Mouse (Mus musculus) forebrain, embryonic 14.5 days (tissue): ENCODE results near the gene Btf3l4. TPM values are rescaled to one million over a fixed set of nuclear protein-coding genes. Genes with fewer than 3 reads are reported as not detected.

Source experiments
- ATAC-seq: fragments of 200-750 bp; cut with Nextera tagmentation; 2 replicates; pipeline ENCODE4 v1.8.0; 2017; ENCODE audit warnings: mild to moderate bottlenecking, moderate library complexity
- DNase-seq: peaks from one replicate; pipeline ENCODE4 v3.0.0-alpha.2; 2015; ENCODE audit warnings: low spot score
- H3K27ac ChIP-seq: fragments of 300-500 bp; sonication (generic); 2 replicates; pipeline ENCODE4 v1.5.1; 2014; ENCODE audit warnings: low read depth, mild to moderate bottlenecking, control low read depth, low read length, moderate library complexity
- H3K27me3 ChIP-seq: fragments of 300-500 bp; sonication (generic); replicated peaks from 2 replicates; pipeline ENCODE4 v1.6.1; 2014; ENCODE audit warnings: low read length, control low read depth, mixed read lengths; ENCODE audit not compliant: control insufficient read depth, insufficient read depth
- H3K36me3 ChIP-seq: fragments of 300-500 bp; sonication (generic); 2 replicates; pipeline ENCODE4 v1.6.1; 2014; ENCODE audit warnings: low read length, control low read depth; ENCODE audit not compliant: control insufficient read depth, insufficient read depth
- H3K4me1 ChIP-seq: fragments of 300-500 bp; sonication (generic); 2 replicates; pipeline ENCODE4 v1.6.1; 2014; ENCODE audit warnings: antibody characterized with exemption, low read length, control low read depth; ENCODE audit not compliant: control insufficient read depth, insufficient read depth
- H3K4me2 ChIP-seq: fragments of 300-500 bp; sonication (generic); 2 replicates; pipeline ENCODE4 v1.6.1; 2014; ENCODE audit warnings: mild to moderate bottlenecking, control low read depth, low read length
- H3K4me3 ChIP-seq: fragments of 300-500 bp; sonication (generic); 2 replicates; pipeline ENCODE4 v1.5.1; 2014; ENCODE audit warnings: low read depth, low read length, control low read depth
- H3K9ac ChIP-seq: fragments of 300-500 bp; sonication (generic); 2 replicates; pipeline ENCODE4 v1.6.1; 2014; ENCODE audit warnings: mild to moderate bottlenecking, low read length, control low read depth, moderate library complexity
- H3K9me3 ChIP-seq: fragments of 300-500 bp; sonication (generic); replicated peaks from 2 replicates; pipeline ENCODE4 v1.6.1; 2016; ENCODE audit warnings: low read length, control low read depth, mixed read lengths; ENCODE audit not compliant: control insufficient read depth
- WGBS: fragments of 180-500 bp; shearing (Covaris S2); extraction: QIAGEN DNeasy Blood & Tissue Kit; methylation state at CpG from one replicate; pipeline ENCODE4 v1.1.7; 2014; 5-methylcytosine and 5-hydroxymethylcytosine counted together
- polyA plus RNA-seq: library from polyadenylated mRNA; unstranded; fragments of >200 nt; fragmentation: Nextera tagmentation; extraction: Ambion mirVana; gene quantifications from 2 replicates; pipeline ENCODE4 v1.2.1, GENCODE M21; 2014

The Btf3l4 gene
- polyA plus RNA-seq, 1 experiment from 2014 or later: 287 TPM

DNA sequence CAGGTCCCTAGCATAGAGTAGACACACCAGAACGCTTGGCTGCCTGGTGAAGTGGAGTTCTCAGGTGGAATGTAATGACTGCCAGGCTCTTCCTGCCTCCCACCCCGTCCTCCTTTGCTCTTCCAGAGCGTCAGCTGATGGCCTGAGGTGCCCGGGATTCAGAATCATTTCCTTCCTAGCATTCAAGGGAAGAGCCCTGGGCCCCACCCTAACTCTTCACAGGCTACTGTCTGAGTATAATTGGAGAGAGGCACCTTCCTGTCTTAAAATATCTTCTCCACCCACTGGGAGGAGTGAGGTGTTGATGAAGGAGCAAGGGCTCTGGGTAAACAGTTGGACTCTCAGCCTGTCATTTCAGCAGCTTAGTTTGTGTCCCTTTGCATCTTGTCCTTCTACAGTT, 36.7 kb downstream of the Btf3l4 start:
- Histone ChIP-seq H3K9ac (no peak overlapping the region), H3K27ac (no peak overlapping the region), H3K27me3 (no peaks in the 10 kb centered on the region), H3K36me3 (no peaks in the 10 kb centered on the region), H3K4me2 (no peak overlapping the region), H3K4me3 (no peak overlapping the region), H3K4me1 (no peaks in the 10 kb centered on the region), H3K9me3 (no peaks in the 10 kb centered on the region)
- 59% methylated on average over 4 of the region's 4 CpGs for WGBS
- no peak for DNase-seq
- ATAC-seq: no peak

DNA sequence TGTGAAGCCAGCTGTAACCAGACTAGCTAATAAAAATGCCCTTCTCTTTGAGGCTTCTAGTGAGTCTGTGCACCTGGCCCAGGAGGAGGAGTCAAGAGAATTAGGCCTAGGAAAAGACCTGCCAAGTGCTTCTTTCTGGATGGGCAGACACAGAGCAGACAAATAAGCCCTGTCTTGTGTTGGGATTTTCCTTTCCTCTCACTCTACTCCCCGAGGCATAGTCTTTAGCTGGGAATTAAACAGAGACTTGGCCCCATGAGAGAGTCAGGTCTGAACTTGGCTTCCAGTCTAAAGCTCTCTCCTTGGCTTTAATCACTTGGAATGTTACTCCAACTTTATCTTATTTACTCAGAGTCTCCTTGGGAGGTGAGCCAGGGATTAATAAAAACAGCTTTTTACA, 39.5 kb downstream of the Btf3l4 start:
- H3K36me3 ChIP-seq: no peaks in the 10 kb centered on the region
- WGBS: 52% methylated on average over 1 of the region's 1 CpGs
- H3K9me3 ChIP-seq: no peaks in the 10 kb centered on the region
- H3K4me3 ChIP-seq: no peak overlapping the region
- no peak overlapping the region for H3K4me2 ChIP-seq
- H3K9ac ChIP-seq: no peak overlapping the region
- no peak overlapping the region for H3K27ac ChIP-seq
- DNase-seq (no peak), ATAC-seq (no peak)
- H3K4me1 ChIP-seq: no peaks in the 10 kb centered on the region
- H3K27me3 ChIP-seq: no peaks in the 10 kb centered on the region

DNA sequence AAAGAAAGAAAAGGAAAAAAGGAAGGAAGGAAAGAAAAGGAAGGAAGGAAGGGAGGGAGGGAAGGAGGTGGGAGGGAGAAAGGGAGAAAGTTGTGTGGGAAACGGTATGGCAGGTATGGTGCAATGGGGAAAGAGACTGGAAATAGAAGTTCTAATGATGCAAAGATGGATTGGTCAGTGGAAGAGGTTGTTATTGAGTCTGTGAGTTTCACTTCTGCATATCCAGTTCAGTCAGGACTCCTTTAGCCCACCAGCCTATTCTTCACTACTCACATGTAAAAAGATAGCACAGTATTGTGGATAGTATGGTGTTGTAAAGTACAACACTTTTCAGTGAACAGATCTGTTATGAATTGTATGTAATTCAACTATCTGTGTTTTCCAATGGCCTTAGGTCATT, 42.9 kb downstream of the Btf3l4 start:
- H3K27me3 ChIP-seq: no peaks in the 10 kb centered on the region
- H3K36me3 ChIP-seq: no peaks in the 10 kb centered on the region
- ATAC-seq (no peak), DNase-seq (no peak)
- no peaks in the 10 kb centered on the region for H3K4me1 ChIP-seq
- H3K27ac ChIP-seq: no peak overlapping the region
- no peaks in the 10 kb centered on the region for H3K9me3 ChIP-seq
- 83% methylated on average over 1 of the region's 1 CpGs for WGBS
- no peak overlapping the region for H3K4me2 ChIP-seq
- no peak overlapping the region for H3K4me3 ChIP-seq
- no peak overlapping the region for H3K9ac ChIP-seq

DNA sequence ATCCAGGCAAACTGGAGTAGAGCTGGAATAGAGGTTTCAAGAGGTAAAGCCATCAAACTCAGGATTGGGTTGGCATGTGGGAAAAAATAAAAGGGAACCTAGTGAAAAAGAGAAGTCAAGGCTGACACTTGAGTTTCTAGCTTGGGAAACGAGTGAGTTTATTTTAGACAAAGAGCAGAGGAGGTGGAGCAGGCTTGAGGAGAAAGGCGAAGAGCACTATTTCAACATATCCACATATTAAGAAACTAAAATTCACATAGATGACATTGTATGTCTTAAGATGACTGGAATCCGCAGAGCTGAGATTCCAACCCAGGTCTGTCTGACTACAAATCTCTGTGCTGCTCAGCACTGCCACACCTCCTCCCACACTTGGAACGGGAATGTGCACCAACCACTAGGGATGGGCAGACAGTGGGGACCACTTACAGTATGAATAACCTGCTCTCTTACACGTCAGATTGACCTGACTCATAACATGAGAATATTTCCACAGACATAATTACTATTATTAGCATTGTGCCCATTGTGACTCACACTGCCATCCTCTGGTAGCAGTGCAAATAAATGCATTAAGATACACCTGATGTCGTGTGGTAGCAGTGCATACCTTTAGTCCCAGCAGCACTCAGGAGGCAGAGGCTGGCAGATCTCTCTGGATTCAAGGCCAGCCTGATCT, 44.0 kb downstream of the Btf3l4 start:
- 79% methylated on average over 6 of the region's 6 CpGs for WGBS
- no peak overlapping the region for H3K27ac ChIP-seq

DNA sequence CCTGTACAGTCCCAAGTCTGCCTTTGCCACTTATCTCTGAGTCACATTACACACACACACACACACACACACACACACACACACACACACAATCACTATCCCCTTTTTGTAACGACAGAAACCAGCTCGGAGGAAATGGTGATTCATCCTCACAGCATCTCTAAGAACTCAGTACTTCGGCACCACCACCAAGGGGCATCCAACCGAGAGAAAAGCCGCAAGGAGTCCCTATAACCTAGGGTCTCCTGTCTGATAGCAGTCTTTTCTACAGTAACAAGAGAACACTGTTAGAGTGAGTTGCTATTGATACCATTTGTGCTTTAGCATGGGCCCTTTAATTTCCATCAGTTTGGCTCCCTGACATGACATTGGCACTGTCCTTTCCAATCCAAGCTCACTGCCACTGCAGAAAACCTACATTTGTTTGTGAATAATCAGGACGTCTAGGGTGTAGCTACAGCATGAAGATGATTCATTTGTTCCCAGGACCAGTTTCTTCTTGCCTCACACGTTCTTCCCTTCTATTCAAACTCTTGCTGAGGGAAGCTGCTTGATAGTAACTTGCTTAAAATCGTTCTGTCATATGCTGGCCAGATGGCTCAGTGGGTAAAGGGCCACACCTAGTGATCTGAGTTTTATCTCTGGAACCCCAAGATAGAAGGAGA, 50.9 kb downstream of the Btf3l4 start:
- no peak overlapping the region for H3K27ac ChIP-seq
- H3K4me2 ChIP-seq: no peak overlapping the region
- H3K9ac ChIP-seq: no peak overlapping the region
- peaks cover 3% of the 10 kb centered on the region for H3K4me1 ChIP-seq
- DNase-seq: peak; percentile 11
- no peak overlapping the region for H3K4me3 ChIP-seq
- no peaks in the 10 kb centered on the region for H3K9me3 ChIP-seq
- ATAC-seq: no peak
- H3K27me3 ChIP-seq: no peaks in the 10 kb centered on the region
- H3K36me3 ChIP-seq: no peaks in the 10 kb centered on the region
- 35% methylated on average over 8 of the region's 8 CpGs for WGBS

More for the DNA sequence above, 44.0 kb downstream of the Btf3l4 start:
- H3K4me2 ChIP-seq: no peak overlapping the region
- ATAC-seq (no peak), DNase-seq (no peak)
- no peaks in the 10 kb centered on the region for H3K9me3 ChIP-seq
- no peaks in the 10 kb centered on the region for H3K27me3 ChIP-seq
- H3K4me1 ChIP-seq: no peaks in the 10 kb centered on the region
- H3K4me3 ChIP-seq: no peak overlapping the region
- H3K36me3 ChIP-seq: no peaks in the 10 kb centered on the region
- H3K9ac ChIP-seq: no peak overlapping the region

DNA sequence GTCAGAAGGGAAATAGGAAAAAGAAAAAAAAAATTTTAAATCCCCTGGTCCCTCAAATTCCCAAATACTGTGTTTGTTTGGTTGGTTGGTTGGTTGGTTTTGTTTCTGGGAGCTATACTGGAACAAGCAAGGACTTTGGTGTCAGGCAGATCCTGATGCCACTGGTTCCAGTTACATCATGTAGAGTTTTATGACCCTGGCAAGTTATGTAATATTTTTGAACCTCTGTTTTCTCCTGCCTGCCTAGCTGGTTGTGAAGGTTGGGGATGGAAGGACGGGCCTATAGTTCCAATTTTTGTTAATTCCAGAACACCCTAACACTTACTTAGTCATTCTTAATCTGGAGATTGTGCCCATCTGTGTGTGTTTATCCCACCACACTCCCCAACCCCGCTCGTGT, 51.8 kb downstream of the Btf3l4 start:
- peak overlapping the region; percentile 67 for H3K4me2 ChIP-seq
- H3K4me3 ChIP-seq: peak overlapping the region; percentile 86; the same call in 1 of the 2 replicates
- no peak for ATAC-seq
- DNase-seq: no peak
- H3K4me1 ChIP-seq: peaks cover 3% of the 10 kb centered on the region
- H3K9me3 ChIP-seq: no peaks in the 10 kb centered on the region
- WGBS: 38% methylated on average over 3 of the region's 3 CpGs
- H3K9ac ChIP-seq: no peak overlapping the region
- H3K27me3 ChIP-seq: no peaks in the 10 kb centered on the region
- H3K36me3 ChIP-seq: no peaks in the 10 kb centered on the region
- H3K27ac ChIP-seq: no peak overlapping the region

DNA sequence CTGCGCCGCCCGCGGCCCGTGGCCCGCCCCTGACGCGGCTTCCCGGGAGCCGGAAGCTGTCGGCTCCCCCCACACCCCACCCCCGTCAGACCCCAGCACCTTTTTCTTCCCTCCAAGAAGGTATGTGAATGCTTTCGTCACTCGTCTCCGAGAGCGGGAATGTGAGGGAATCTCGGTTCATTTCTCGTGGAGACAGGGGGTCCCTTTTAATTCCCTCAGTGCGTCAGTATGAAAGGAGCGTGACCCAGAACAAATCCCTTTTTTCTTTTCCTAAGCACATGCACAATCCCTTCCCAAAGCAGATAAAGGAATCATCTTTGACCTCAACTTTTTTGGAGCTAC, 52.6 kb downstream of the Btf3l4 start:
- Histone ChIP-seq H3K9ac (peak overlapping the region; percentile 99), H3K27me3 (no peaks in the 10 kb centered on the region), H3K9me3 (no peaks in the 10 kb centered on the region), H3K27ac (peak overlapping the region; percentile 98), H3K36me3 (no peaks in the 10 kb centered on the region), H3K4me2 (peak overlapping the region; percentile 67), H3K4me3 (peak overlapping the region; percentile 86), H3K4me1 (peaks cover 3% of the 10 kb centered on the region)
- under 1% methylated on average over 11 of the region's 20 CpGs for WGBS
- DNase-seq: peak; percentile 81
- no peak for ATAC-seq

DNA sequence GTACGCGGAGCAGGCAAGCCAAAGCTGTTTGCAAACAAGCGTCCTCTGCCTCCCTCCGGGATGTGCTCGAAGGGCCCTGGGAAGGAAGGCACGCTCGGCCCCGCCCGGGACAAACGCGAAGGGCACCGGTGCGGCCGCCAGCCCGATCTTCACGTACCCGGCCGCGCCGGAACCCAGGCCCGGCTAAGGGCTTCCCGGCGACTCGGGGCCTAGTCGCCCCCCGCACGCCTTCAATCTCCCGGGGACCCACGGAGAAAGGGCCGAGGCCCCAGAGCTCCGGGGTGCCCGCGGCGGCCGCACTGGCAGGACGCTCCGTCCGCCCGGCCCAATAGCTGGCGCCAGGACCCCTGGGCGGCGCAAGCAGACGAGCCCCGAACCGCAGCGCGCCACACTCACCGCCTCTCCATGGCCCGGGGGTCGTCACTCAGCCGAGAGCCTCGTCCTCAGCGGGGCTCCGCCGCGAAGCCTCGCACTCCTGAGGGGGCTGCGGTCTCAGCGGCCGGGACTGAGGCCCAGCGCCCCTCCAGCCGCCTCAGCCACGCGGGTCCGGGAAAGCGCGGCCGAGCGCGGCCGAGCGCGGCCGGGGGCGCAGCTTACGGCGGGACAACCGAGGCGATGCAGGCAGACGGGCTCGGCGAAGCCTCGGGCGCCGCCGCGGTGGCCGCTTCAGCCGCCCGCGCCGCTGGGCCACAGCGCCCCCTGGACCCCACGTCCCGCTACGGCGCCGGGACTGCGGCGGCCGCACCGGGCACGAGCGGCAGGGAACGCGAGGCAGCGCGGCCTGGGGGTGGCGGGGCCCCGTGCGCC, 53.2 kb downstream of the Btf3l4 start, which contains the start of gene Zfyve9:
TSS of gene Zfyve9 (minus strand) at position 742 of the 807 bp plus-strand sequence.
- Histone ChIP-seq H3K27me3 (no peaks in the 10 kb centered on the region), H3K27ac (peak within 1 kb of the TSS; percentile 98), H3K4me3 (peak within 1 kb of the TSS; percentile 86), H3K36me3 (no peaks in the 10 kb centered on the region), H3K9me3 (no peaks in the 10 kb centered on the region), H3K4me1 (peaks cover 3% of the 10 kb centered on the region), H3K4me2 (peak within 1 kb of the TSS; percentile 67), H3K9ac (peak within 1 kb of the TSS; percentile 99)
- DNase-seq (peak; percentile 84), ATAC-seq (peak; percentile 91)
- WGBS: under 1% methylated on average over 81 of the region's 111 CpGs

DNA sequence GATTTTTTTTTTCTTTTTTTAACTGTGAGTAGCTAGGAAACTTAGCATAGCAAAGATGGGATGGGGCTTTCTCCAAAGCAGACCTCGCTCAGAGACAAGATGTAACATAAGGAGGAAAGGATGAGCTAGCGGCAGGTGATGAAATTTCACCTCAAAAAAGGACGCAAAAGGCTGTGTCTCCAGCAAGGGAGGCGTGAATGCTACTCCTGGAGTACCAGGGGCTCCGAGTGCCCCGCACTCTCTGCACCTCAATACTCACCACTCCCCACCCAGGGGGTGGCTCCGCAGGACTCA, 53.7 kb downstream of the Btf3l4 start:
- Histone ChIP-seq H3K27ac (peak overlapping the region; percentile 98), H3K27me3 (no peaks in the 10 kb centered on the region), H3K4me2 (peak overlapping the region; percentile 67), H3K4me3 (peak overlapping the region; percentile 86), H3K9me3 (no peaks in the 10 kb centered on the region), H3K4me1 (peaks cover 3% of the 10 kb centered on the region), H3K36me3 (no peaks in the 10 kb centered on the region), H3K9ac (peak overlapping the region; percentile 99)
- no peak; the same call in 1 of the 2 replicates for ATAC-seq
- WGBS: 0% methylated on average over 7 of the region's 7 CpGs
- DNase-seq: no peak
